Mouse (Mus musculus) spleen, adult 2 months (tissue): Measurements from ENCODE around the gene Wwtr1.

ENCODE experiments used
- CTCF ChIP-seq: fragments of 200-500 bp; IDR thresholded peaks from 2 replicates; pipeline ENCODE4 v1.5.1; 2011; ENCODE audit warnings: mild to moderate bottlenecking, inconsistent platforms; ENCODE audit not compliant: insufficient read depth, insufficient read length, insufficient replicate concordance; ENCODE audit errors: extremely low read depth
- POLR2A ChIP-seq: fragments of 200-500 bp; IDR thresholded peaks from 2 replicates; pipeline ENCODE4 v1.6.1; 2011; ENCODE audit warnings: low read depth, low read length, inconsistent platforms

DNA sequence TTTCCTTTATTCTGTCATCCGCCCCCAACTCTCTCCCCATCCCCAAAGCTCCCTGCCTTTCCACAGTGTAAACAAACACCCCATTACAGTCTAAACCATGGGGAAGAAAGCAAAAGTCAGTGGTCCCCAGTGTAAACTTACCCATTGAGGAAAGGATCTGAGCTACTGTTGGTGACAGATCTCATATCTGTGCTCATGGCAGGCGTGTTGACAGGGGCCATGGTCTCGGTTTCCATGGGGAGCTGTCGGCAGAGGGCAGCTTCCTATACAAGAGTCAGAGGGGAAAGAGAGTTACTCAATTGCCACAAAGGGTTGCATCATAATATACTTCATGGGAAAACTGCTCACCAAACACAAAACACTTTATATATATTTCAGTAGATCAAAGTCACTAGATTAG is 112.4 kb downstream of the Wwtr1 start:
- TF ChIP-seq POLR2A (no peak), CTCF (no peak)
